Mouse (Mus musculus) brain, embryonic 18.5 days (tissue): ENCODE measurements around the gene Plcg1.

Source experiments
- DNase-seq: peaks from one replicate; pipeline ENCODE4 v3.0.0-alpha.2; 2012; ENCODE audit warnings: low read depth, low spot score

The Plcg1 gene

DNA sequence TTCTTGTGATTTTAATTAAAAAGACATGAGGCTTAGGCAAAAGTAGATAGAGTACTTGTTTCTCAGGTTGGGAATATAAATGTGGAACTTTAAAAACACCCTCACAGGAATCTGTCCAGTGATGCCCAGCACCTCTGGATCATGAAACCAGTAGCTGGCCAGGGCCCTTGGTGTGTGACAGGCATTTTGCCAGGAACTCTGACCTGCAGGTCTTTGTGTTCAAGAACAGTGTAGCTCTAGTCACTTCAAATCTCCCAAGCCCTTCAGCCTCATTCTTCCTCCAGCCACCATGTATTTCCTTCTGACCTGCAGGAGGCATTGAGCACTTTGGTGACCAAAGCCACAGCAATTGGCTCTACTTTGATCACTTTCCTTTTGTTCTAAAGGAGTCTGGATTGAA lies 39.3 kb downstream of the Plcg1 start:
- no peak for DNase-seq

DNA sequence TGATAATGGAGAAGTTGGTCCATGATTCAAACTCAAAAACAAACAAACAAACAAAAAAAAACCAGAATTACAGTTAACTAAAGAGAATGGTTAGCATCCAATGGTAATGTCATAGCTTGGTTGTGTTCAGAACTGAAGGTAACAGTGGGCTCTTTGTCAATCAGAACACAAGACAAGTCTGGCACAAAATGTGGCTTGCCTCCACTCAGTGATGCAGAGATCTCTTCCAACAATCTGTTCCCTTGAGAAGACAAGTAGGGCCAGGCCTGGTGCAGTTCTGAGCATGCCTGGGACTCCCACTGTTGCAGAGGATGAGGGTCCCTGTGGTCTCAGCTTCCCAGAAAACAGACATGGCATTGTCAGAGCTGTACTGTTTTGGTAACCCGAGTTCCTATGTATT lies 39.8 kb downstream of the Plcg1 start:
- DNase-seq = no peak

DNA sequence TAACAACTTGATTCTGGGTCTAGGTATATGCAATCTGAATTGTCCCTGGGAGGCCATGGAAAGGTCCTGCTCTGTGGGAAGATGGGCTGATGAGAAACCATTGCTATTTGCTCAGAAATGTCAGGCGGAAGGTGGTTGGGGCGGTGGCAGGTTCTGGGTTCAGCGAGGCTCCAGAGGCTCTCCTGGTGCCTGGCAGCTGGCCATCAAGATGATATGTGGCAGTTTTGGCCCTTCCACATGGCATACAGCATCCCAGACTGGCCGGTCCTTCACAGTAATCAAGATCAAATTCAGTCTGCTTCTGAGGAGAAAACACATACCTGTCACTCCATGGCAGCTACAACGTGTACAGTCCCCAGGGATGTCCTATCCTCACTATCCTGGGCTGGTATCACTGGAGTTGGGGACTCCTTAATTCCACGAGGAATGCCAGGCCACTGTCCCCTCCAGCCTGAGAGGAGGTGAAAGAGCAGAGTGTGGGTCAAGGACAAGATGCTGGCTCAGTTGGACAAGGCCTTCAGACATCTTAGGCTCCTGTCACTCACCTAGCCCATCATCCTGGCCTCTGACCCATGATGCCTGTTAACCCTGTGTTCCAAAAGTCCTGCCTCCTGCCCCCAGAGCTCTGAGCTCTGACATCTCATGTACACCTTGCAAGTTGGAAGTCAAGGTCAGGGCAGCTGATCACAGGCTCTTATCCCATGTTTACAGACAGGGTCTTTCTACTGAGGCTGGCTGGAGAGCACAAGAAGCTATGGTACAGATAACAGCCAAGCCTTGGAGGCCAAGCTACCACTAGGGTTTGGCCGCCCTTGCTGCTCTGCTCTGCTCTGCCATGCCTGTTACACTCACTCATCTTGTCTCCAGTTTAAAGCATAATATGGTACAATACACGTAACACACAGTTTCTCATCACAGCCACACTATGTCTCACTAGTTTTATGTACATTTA lies 40.5 kb downstream of the Plcg1 start:
- DNase-seq = no peak

DNA sequence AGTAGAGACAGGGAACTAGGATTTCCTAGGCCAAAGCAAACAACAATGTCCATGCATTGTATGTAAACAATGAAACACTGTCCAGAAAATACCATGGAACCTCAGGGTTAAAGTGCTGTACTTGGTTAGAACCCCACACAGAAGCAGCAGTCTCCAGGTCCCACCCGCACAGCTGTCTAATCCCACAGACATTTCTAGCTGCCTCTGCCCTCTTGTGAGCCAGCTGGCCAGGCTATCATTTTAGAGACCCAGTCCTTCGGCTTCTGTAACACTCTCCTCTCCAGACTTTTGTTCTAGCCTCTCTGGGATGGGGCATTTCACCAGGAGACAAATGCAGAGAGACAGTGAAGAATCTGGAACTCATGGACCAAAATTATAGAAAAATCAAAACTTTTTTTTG lies 46.9 kb downstream of the Plcg1 start:
- DNase-seq = no peak

DNA sequence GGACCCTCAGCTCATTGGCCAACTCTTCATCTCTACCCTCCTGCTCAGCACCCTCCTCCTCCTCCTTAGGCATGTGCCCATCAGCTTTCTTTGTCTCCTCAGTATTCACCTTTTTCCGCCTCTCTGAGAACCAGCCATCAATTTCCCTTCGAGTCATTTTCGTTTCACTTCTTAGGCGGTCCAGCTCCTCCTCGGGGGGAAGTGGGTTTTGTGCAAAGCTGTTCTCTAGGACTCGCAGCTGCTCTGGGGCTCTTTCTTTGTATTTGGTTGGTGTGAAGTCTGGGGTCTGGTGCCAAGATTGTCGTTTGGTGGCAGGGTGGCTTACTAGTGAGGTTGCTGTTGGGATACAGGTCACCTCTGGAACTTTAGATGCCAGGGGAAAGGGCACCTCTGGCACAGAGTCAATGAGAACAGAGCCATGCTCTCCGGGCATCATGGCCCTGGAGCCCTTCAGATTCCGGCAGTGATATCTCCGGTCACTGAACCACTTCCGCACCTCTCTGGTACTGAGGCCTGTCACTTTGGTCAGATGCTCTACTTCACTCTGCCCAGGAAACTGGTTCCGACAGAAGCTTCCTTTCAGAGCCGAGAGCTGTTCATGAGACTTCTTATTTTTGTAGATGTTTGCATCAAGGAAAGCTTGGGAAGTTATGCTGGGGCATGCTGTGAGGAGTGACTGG lies 49.2 kb downstream of the Plcg1 start:
- DNase-seq = no peak

DNA sequence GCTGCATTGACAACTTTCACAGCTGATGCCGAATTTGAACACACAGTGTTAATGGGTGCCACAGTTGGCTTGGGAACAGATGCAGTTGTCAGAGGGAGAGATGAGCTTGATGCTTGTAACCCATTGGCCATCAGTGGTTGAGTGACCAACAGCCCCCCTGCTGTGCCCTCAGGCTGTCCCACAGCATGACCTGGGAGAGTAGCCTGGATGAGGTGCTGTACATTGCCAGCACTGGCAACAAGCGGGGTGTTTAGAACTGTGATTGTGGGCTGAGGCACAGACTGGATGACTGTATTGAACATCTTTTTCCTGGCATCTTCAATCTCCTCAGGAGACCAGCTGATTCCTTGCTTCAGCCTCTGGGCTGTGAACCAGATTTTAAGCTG lies 49.7 kb downstream of the Plcg1 start:
- DNase-seq = no peak

DNA sequence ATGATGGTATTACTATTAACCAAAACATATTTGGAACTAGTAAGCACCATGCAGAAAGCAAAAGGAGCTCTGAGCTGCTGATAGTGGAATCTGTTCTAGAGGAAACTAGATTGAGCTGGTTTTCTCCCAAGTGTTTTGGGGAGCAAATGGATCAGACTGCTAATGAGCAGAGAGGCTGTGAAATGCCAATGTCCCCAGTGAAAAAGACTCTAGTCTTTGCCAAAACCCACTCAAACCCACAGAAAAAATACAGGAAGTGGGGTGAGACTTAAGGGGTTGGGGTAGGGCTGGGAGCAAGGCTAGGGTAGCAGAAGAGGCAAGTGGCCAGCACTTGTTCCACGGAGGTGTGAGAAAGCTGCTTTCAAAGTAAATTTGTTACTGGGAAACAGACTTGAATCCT lies 55.2 kb downstream of the Plcg1 start:
- DNase-seq = peak; percentile 50

DNA sequence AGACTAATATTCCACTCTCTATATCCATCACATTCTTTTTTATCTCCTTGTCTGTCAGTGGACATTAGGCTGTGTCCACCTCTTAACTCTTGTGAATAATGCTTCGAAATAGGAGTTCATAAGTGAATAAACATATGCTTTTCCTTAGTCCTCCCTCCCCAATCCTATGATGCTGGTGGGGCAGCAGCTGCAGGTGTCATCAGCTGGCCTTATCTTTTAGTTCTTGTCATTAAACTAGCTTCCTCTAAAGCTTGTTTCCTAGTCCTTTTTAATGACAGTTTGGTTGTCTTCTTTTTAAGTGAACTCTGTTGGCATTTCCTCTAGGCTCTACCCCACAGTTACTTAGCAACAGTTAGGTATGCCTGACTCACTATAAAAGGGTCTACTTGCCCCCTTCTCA lies 57.9 kb downstream of the Plcg1 start:
- DNase-seq = no peak

DNA sequence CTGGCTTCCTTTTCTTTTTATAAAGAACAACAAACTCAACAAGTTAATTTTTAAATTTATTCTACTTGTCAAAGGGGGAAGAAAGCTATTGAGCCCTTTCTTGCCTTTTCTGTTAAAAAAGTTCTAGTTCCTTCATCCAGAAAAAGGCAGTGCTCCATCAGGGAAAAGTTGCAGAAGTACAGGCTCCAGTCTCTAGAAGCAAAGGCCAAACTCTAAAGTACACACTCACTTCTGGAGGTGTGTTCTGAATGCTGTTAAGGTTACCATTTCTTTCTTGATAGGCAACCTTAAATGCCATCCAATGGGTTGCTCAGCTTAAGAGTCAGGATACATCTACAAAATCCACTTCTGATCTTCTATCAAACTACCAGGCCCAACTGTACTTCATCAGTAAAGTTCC lies 58.6 kb downstream of the Plcg1 start:
- no peak for DNase-seq

DNA sequence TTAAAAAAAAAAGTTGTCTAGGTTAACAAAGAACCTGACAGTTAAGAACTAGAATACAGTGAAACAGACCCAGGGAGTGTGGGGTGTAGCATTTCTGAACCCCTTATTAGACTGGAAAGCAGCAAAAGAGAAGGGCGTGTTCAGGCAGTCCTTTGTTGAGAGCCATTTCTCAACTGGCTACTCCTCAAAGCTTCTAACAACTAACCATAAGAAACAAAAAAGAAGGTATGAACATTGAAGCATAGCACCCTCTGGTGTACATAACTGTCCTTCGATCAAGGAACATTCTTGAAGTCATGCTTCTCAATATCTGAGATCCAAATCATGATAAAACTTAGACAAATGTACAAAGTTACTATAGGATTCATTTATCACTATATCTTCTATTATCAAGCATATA lies 62.0 kb downstream of the Plcg1 start:
- DNase-seq = no peak

DNA sequence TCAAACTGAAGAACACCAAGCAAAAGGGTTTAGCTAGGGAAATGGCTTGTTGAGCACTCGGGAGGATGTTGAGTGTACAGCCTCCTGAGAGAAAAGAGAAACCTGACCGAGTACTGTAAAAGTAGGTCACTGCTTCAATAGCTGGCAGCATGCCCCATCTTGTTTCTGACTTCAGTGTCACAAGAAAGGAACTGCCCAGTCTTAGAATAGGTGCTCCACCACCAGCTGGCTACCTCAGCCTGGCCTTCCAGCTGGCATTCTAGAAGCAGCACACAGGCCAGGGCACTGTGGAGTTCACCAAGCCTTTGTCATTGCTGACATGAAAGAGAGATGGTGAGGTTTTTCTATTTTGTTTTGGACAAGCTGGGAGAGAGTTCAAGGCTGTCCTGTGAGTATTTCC lies 65.9 kb downstream of the Plcg1 start:
- DNase-seq = no peak

DNA sequence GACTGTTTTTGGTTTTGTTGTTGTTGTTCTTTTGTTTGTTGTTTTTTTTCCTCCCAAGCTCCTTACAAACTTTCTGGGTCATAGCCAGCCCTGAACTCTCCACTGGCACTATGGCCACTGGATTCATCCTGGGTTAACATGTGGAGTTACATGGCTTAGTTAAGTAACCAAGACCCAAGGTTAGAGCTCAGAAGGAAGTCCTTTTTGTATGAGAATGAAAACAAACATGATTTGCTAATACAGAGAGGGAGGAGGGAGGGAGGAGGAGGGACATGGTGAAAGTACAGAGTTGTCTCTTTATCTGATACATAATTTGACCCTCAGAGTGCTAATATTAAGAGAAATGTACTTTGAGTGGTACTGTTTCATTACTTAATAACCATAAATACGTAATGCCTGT lies 67.1 kb downstream of the Plcg1 start:
- no peak for DNase-seq

DNA sequence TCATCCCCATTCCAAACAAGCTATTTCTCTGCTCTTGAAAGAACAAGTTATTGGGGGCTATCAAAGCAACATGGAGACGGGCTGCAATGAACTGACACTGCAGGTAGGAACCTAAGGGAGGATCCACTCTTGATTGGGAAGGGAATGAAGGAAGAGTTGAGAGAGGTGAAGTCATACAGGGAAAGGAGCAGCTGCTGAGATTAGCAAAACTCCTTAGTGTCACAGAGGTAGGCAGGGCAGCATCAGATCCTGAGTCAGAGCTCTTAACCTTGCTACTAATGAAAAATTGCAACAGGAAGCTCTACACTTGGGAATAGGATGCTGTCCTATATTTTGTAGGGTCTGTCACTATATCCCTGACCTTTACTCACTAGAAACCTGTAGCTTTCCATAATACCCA lies 69.9 kb downstream of the Plcg1 start:
- DNase-seq = no peak

DNA sequence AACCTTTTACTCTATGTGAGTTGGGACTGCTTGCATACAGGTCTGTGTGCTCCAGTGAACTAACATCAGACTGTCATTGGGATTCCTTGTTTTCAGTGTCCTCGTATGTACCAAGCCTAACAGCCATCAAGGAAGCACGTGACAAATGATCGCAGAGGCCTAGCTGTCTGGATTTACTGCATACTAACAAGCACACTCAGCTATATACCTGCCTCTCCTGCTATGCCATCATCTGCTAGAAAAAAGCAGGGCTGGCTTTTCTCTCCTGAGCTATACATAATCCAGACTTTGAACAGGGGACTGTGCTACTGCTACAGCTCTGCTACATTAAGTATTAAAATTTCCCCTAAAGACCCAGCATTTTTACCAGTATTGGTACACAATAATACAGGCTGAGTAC lies 71.2 kb downstream of the Plcg1 start:
- DNase-seq = no peak

DNA sequence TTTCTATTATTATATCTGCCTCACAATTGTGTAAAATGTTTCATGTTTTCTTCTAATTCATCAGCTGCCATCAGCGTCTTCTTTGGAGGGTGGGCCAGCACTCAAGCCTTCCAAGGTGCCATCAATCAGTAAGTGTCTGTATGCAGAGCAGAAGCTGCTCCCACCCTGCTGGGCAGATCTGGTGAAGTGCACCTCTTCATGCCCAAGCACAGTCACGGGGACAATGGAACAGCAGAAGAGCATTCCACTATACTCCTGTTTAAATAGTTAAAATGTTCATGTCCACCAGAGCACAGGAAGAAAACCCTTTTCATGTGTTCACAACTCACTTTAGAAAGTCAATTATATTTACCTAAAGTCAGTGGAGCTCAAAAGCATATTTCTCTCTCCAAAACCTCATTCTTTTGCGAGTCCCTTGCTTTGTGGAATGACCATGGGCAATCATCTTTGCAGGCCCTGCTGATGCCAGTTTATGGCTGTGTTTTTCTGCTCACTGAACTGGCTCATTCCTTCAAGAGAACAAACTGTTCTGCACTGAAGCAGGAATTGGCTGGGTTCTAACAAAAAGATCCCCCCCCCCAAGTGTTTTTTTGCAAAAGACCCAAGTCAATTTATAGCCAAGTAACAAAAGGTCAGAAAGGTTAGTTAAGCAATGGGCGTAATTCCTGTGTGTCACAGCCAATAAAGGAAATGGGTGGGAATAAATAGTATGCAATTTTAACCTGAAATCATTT lies 73.9 kb downstream of the Plcg1 start:
- no peak for DNase-seq

DNA sequence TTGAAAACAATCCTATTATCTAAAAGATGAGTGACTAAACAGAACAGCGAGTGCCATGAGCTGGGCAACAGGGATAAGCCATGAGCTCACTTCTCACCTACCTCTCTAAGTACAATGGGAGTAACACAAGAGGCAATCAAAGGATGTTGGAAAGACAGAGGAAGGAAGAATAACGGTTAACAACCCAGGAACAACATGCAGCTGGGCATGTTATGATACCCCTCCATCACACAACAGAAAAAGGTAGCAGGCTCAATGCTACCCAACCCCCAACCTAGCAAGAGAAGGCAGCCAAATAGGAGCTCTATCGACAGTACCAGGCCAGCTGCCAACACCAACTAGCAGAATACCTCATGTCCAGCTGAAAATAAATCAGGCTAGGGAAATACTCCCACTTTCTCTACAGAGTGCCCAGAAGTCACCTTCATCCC lies 75.0 kb downstream of the Plcg1 start:
- no peak for DNase-seq

DNA sequence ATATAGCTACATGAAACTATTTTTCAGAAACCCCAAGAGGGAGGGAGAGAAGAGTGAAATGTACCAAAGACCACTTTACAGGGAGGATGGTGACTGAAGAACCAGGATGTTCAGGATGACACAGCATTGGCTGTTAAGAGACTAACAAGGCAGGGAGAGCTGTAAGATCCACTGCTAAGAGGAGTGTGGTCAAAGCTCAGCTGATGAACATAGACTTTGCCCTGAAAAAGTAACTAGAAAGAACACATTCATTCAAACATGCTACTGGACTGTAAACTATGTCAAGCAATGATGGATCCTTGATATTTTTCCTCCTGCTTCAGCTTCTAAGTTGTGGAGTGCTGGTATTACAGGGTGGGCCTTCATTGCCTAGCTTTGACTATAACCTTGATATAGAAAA lies 79.3 kb downstream of the Plcg1 start:
- DNase-seq = no peak

DNA sequence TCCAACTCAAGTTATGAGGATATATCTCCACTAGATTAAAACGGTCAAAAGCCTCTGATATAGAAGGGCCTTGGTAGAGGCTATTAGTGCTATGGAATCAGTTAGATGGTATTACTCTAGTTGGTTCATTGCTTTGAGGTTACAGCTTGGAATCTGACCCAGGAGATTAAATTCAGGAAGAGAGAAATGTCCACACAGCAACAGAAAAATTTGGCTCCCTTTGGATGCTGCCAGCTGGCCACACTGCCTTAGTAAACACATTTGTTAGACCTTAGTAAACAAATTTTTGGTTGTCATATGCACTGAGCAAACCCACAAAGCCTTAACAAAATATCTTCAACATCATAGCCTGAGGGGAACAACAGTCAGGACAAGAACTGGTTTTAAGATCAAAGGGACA lies 79.7 kb downstream of the Plcg1 start:
- DNase-seq = no peak
